Comparison of ENCODE assay signal across 8 mouse cellular contexts in the genomic region with DNA sequence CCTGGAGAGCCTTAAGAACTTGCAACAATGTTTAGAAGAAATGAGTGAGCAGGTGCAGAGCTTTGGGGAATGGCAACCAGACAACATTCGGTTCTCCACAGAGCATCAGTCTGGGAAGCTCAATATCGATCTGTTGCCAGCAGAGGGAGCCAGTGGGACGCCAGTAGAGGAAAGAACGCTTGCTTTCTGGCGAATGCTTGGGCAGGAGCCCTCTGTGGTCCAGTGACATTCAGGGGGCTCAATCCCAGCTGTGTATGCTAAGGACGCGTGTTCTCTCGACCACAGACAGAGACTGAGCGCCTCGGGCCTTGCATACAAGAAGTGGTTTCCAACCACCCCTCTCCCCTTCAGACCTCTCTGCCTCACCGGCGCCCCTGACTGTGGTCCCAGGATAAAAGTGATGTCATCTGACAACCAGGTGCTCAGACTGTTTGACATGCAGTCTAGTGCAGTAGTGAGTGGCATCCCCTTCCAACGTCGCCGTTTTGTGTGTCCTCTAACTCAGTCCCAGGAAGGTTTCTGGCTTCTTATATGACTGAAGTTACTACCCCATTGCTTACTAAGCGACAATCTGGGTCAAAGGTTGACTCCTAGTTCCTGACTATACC. TPM values are rescaled to one million over a fixed set of nuclear protein-coding genes. Genes with fewer than 3 reads are reported as not detected.
DNase-seq lines count a peak whose midpoint lies in the region; ATAC-seq and TF ChIP-seq lines count a peak whose summit lies in the region.

No protein-coding gene starts in this region.

- WGBS in forebrain, embryonic 12.5 days, result 15% methylated on average over 16 of the region's 16 CpGs
- 17% methylated on average over 16 of the region's 16 CpGs for WGBS in heart, embryonic 16.5 days
- 11% methylated on average over 16 of the region's 16 CpGs for WGBS in lung, embryonic 14.5 days

- no peak overlapping the region for H3K27ac ChIP-seq in forebrain, embryonic 12.5 days
- H3K27ac ChIP-seq in heart, embryonic 16.5 days (ENCODE audit: low read length), result no peak overlapping the region
- H3K27ac ChIP-seq in lung, embryonic 14.5 days (ENCODE audit: low read depth), result no peak overlapping the region

- ATAC-seq in forebrain, embryonic 12.5 days (ENCODE audit: low FRiP score), result no peak
- ATAC-seq in heart, embryonic 16.5 days (replicated peaks; ENCODE audit: extremely low read depth, insufficient read depth, low FRiP score), result no peak
- ATAC-seq in lung, embryonic 14.5 days (ENCODE audit: insufficient read depth), result peak; percentile 66

- peak overlapping the region; percentile 40 for H3K4me2 ChIP-seq in forebrain, embryonic 12.5 days
- H3K4me2 ChIP-seq in heart, embryonic 16.5 days (ENCODE audit: low read depth, low read length), result peak overlapping the region; percentile 39; the same call in 1 of the 2 replicates
- peak overlapping the region; percentile 7; the same call in 1 of the 2 replicates for H3K4me2 ChIP-seq in lung, embryonic 14.5 days

- no peaks in the 10 kb centered on the region for H3K36me3 ChIP-seq in forebrain, embryonic 12.5 days (replicated peaks)
- no peaks in the 10 kb centered on the region for H3K36me3 ChIP-seq in heart, embryonic 16.5 days (ENCODE audit: control insufficient read depth, insufficient read depth)
- no peaks in the 10 kb centered on the region for H3K36me3 ChIP-seq in lung, embryonic 14.5 days (ENCODE audit: insufficient read depth)

- DNase-seq in ES-CJ7 (ENCODE audit: low read depth, low spot score), result peak; percentile 78
- peak; percentile 40 for DNase-seq in c-Kit-positive CD71-positive TER-119-negative erythroid progenitor cells, embryonic 14.5 days (ENCODE audit: low read depth)
- DNase-seq in kidney, postnatal 25 days, result peak; percentile 76 to 86
- DNase-seq in lung, embryonic 14.5 days, result peak; percentile 93
- DNase-seq in ovary, adult 18-20 months (ENCODE audit: low spot score), result peak; percentile 35
- DNase-seq in thymus, postnatal 10 days (ENCODE audit: low spot score in 2 of 2), result peak; percentile 56 to 85

- 0 out of 2 replicates have a peak, but pooled peaks cover 4% of the 10 kb centered on the region for H3K9me3 ChIP-seq in forebrain, embryonic 12.5 days
- H3K9me3 ChIP-seq in heart, embryonic 16.5 days (replicated peaks; ENCODE audit: control insufficient read depth, low read length), result no peaks in the 10 kb centered on the region
- no peaks in the 10 kb centered on the region for H3K9me3 ChIP-seq in lung, embryonic 14.5 days (ENCODE audit: low read depth, low read length)

- H3K9ac ChIP-seq in forebrain, embryonic 12.5 days, result no peak overlapping the region
- H3K9ac ChIP-seq in heart, embryonic 16.5 days (ENCODE audit: low read length), result peak overlapping the region; percentile 47; the same call in 1 of the 2 replicates
- H3K9ac ChIP-seq in lung, embryonic 14.5 days, result no peak overlapping the region

- H3K4me1 ChIP-seq in forebrain, embryonic 12.5 days, result peaks cover 8% of the 10 kb centered on the region
- no peaks in the 10 kb centered on the region for H3K4me1 ChIP-seq in heart, embryonic 16.5 days (ENCODE audit: control insufficient read depth, insufficient read depth, low read length)
- H3K4me1 ChIP-seq in lung, embryonic 14.5 days (ENCODE audit: insufficient read depth), result no peaks in the 10 kb centered on the region

- H3K27me3 ChIP-seq in forebrain, embryonic 12.5 days, result peaks cover 9% of the 10 kb centered on the region; the same call in 1 of the 2 replicates
- no peaks in the 10 kb centered on the region for H3K27me3 ChIP-seq in heart, embryonic 16.5 days (ENCODE audit: control insufficient read depth, insufficient read depth, low read length)
- no peaks in the 10 kb centered on the region for H3K27me3 ChIP-seq in lung, embryonic 14.5 days (ENCODE audit: insufficient read depth, low read length)

- peak; percentile 87 for TF ChIP-seq CTCF in lung, embryonic 14.5 days (IDR thresholded peaks at IDR 0.05; ENCODE audit: low read depth)

- no peak overlapping the region for H3K4me3 ChIP-seq in forebrain, embryonic 12.5 days (replicated peaks)
- H3K4me3 ChIP-seq in heart, embryonic 16.5 days (ENCODE audit: low read length), result no peak overlapping the region
- H3K4me3 ChIP-seq in lung, embryonic 14.5 days (ENCODE audit: low read depth, low read length), result no peak overlapping the region

RNA-seq across cellular contexts. Expression of a gene that starts 16.9 kb away (rescaled TPM):
- not detected in 2 replicates for polyA plus RNA-seq in forebrain, embryonic 12.5 days (2016; fragmentation: Nextera tagmentation; extraction: Ambion mirVana)
- 1.1 and 14.0 TPM in 2 replicates for polyA plus RNA-seq in heart, embryonic 16.5 days (2015; fragmentation: Nextera tagmentation; extraction: Ambion mirVana)
- 61.3 and 64.3 TPM in 2 replicates for polyA plus RNA-seq in lung, embryonic 14.5 days (2014; fragmentation: Nextera tagmentation; extraction: Ambion mirVana)

RNA-seq across cellular contexts. Expression of a gene that starts 17.2 kb away (rescaled TPM):
- polyA plus RNA-seq in forebrain, embryonic 12.5 days (2016; fragmentation: Nextera tagmentation; extraction: Ambion mirVana), result not detected in 2 replicates
- 0.11 and 0.14 TPM in 2 replicates for polyA plus RNA-seq in heart, embryonic 16.5 days (2015; fragmentation: Nextera tagmentation; extraction: Ambion mirVana)
- polyA plus RNA-seq in lung, embryonic 14.5 days (2014; fragmentation: Nextera tagmentation; extraction: Ambion mirVana), result not detected in 2 replicates

RNA-seq across cellular contexts. Expression of a gene that starts 32.5 kb away (rescaled TPM):
- polyA plus RNA-seq in forebrain, embryonic 12.5 days (2016; fragmentation: Nextera tagmentation; extraction: Ambion mirVana), result not detected in 2 replicates
- 0.46 and 0.49 TPM in 2 replicates for polyA plus RNA-seq in heart, embryonic 16.5 days (2015; fragmentation: Nextera tagmentation; extraction: Ambion mirVana)
- polyA plus RNA-seq in lung, embryonic 14.5 days (2014; fragmentation: Nextera tagmentation; extraction: Ambion mirVana), result 0.07 TPM in 1 of 2 replicates, not detected in the other

RNA-seq across cellular contexts. Expression of a gene that starts 42.0 kb away (rescaled TPM):
- polyA plus RNA-seq in forebrain, embryonic 12.5 days (2016; fragmentation: Nextera tagmentation; extraction: Ambion mirVana), result not detected in 2 replicates
- polyA plus RNA-seq in heart, embryonic 16.5 days (2015; fragmentation: Nextera tagmentation; extraction: Ambion mirVana), result not detected in 2 replicates
- polyA plus RNA-seq in lung, embryonic 14.5 days (2014; fragmentation: Nextera tagmentation; extraction: Ambion mirVana), result not detected in 2 replicates

RNA-seq across cellular contexts. Expression of a gene that starts 51.4 kb away (rescaled TPM):
- 1.1 and 1.5 TPM in 2 replicates for polyA plus RNA-seq in forebrain, embryonic 12.5 days (2016; fragmentation: Nextera tagmentation; extraction: Ambion mirVana)
- 1.6 and 1.9 TPM in 2 replicates for polyA plus RNA-seq in heart, embryonic 16.5 days (2015; fragmentation: Nextera tagmentation; extraction: Ambion mirVana)
- polyA plus RNA-seq in lung, embryonic 14.5 days (2014; fragmentation: Nextera tagmentation; extraction: Ambion mirVana), result 0.82 and 0.84 TPM in 2 replicates

Comparison
In these comparisons a context has a peak if more than half of its experiments do, and no peak if none do; other contexts are left out.
1. DNase-seq: peak in every context shown above with its lines; median percentile 93 in lung, embryonic 14.5 days; 81 in kidney, postnatal 25 days; 78 in ES-CJ7; 70 in thymus, postnatal 10 days; 40 in c-Kit-positive CD71-positive TER-119-negative erythroid progenitor cells, embryonic 14.5 days; 35 in ovary, adult 18-20 months.